Mouse (Mus musculus) liver, adult 2 months (tissue): ENCODE data around the gene Adgrg5.

Experiments used
- CTCF ChIP-seq: fragments of 200-500 bp; IDR thresholded peaks from 2 replicates; pipeline ENCODE4 v1.5.1; 2011; ENCODE audit warnings: low read depth, low read length, control low read depth
- POLR2A ChIP-seq: fragments of 200-500 bp; IDR thresholded peaks from 2 replicates; pipeline ENCODE4 v1.6.1; 2011; ENCODE audit warnings: low read length, control low read depth; ENCODE audit not compliant: insufficient read depth; ENCODE audit errors: extremely low read depth

DNA sequence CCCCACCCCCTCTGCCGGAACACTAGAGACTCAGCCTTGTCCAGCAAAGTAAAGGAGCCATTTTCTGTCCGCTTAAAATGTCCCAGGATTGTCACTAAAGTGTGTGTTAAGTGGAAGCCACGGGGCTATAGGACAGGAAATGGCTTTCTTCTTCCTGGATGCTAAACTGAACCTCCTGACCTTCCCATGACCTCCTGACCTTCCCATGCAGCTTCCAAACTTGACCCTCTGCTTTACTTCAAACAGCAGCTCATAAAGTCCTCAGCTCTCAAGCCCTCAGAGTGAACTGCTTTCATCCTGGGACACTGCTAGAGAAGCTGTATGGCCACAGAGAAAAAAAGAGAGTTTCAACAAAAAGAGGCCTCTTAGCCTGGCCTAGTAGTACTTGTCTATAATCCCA is 46.7 kb upstream of the Adgrg5 start:
- TF ChIP-seq CTCF, result no peak
- no peak for TF ChIP-seq POLR2A
